In genomic region chr2:163204548-163205261, GRCm38 (mm10) we compare ENCODE assay signal across 8 mouse cellular contexts. TPM values are rescaled to one million over a fixed set of nuclear protein-coding genes. Genes with fewer than 3 reads are reported as not detected.
DNase-seq lines count a peak whose midpoint lies in the region; ATAC-seq and TF ChIP-seq lines count a peak whose summit lies in the region.

No protein-coding gene starts in this region.

- H3K36me3 ChIP-seq in heart, adult 2 months (ENCODE audit: control insufficient read depth, insufficient read depth, low read length), result no peaks in the 10 kb centered on the region
- no peaks in the 10 kb centered on the region for H3K36me3 ChIP-seq in heart, embryonic 16.5 days (ENCODE audit: control insufficient read depth, insufficient read depth)
- H3K36me3 ChIP-seq in liver, embryonic 12.5 days, result no peaks in the 10 kb centered on the region
- H3K36me3 ChIP-seq in neural tube, embryonic 12.5 days, result no peaks in the 10 kb centered on the region

- ATAC-seq in heart, embryonic 16.5 days (replicated peaks; ENCODE audit: extremely low read depth, insufficient read depth, low FRiP score), result peak; percentile 26; the same call in 1 of the 2 replicates
- ATAC-seq in liver, embryonic 12.5 days, result no peak
- peak; percentile 31 for ATAC-seq in neural tube, embryonic 12.5 days (ENCODE audit: low FRiP score, low read depth)

- intact Hi-C loops in heart, adult 2 months (cut with DNase I), result loop anchor here (5.0 to 10.0 kb wide), 4 partner anchors 48 to 260 kb away; partner anchors contain the start of gene L3mbtl1
- intact Hi-C loops in heart, postnatal 25 days (cut with DNase I), result loop anchor here (5.0 kb wide), 1 partner anchor 83 kb away; no protein-coding TSS in a partner anchor

- H3K27ac ChIP-seq in heart, adult 2 months, result no peak overlapping the region
- H3K27ac ChIP-seq in cortical plate, adult 2 months (ENCODE audit: insufficient read depth, low read length), result peak overlapping the region; percentile 70
- H3K27ac ChIP-seq in heart, embryonic 16.5 days (ENCODE audit: low read length), result no peak overlapping the region
- no peak overlapping the region for H3K27ac ChIP-seq in liver, embryonic 12.5 days
- 0 out of 2 replicates have a peak overlapping the region, but pooled peaks have one; percentile 42 for H3K27ac ChIP-seq in neural tube, embryonic 12.5 days

- H3K4me3 ChIP-seq in heart, adult 2 months, result peak overlapping the region; percentile 59
- H3K4me3 ChIP-seq in cortical plate, adult 2 months (ENCODE audit: insufficient read depth, low read length), result peak overlapping the region; percentile 17
- H3K4me3 ChIP-seq in heart, embryonic 16.5 days (ENCODE audit: low read length), result peak overlapping the region; percentile 70
- H3K4me3 ChIP-seq in liver, embryonic 12.5 days, result peak overlapping the region; percentile 55
- peak overlapping the region; percentile 53 for H3K4me3 ChIP-seq in neural tube, embryonic 12.5 days

- no peak for TF ChIP-seq POLR2A in heart, adult 2 months (IDR thresholded peaks at IDR 0.05; ENCODE audit: insufficient read depth, low read depth, low read length)
- no peak for TF ChIP-seq POLR2A in cortical plate, adult 2 months (IDR thresholded peaks at IDR 0.05; ENCODE audit: extremely low read depth, insufficient read depth, low read length)

- no peak for TF ChIP-seq EP300 in heart, adult 2 months (IDR thresholded peaks at IDR 0.05; ENCODE audit: insufficient read depth, low read depth, low read length)

- 2% methylated on average over 45 of the region's 45 CpGs for WGBS in heart, adult 2 months
- 1% methylated on average over 44 of the region's 45 CpGs for WGBS in heart, embryonic 16.5 days
- 2% methylated on average over 43 of the region's 45 CpGs for WGBS in liver, embryonic 12.5 days (ENCODE audit: insufficient replicate concordance)
- WGBS in neural tube, embryonic 12.5 days, result under 1% methylated on average over 41 of the region's 45 CpGs

- peak overlapping the region; percentile 99 for H3K4me2 ChIP-seq in heart, embryonic 16.5 days (ENCODE audit: low read depth, low read length)
- H3K4me2 ChIP-seq in liver, embryonic 12.5 days, result peak overlapping the region; percentile 82
- peak overlapping the region; percentile 88 for H3K4me2 ChIP-seq in neural tube, embryonic 12.5 days (replicated peaks)

- peaks cover 14% of the 10 kb centered on the region for H3K27me3 ChIP-seq in heart, adult 2 months (ENCODE audit: control insufficient read depth, insufficient read depth, low read length)
- peaks cover 33% of the 10 kb centered on the region for H3K27me3 ChIP-seq in heart, embryonic 16.5 days (ENCODE audit: control insufficient read depth, insufficient read depth, low read length)
- H3K27me3 ChIP-seq in liver, embryonic 12.5 days (replicated peaks), result peaks cover 81% of the 10 kb centered on the region
- peaks cover 30% of the 10 kb centered on the region for H3K27me3 ChIP-seq in neural tube, embryonic 12.5 days (replicated peaks)

- H3K4me1 ChIP-seq in heart, adult 2 months (ENCODE audit: control insufficient read depth, insufficient read depth, low read length), result peaks cover 4% of the 10 kb centered on the region
- H3K4me1 ChIP-seq in cortical plate, adult 2 months (ENCODE audit: control insufficient read depth, insufficient read depth, low read length), result no peaks in the 10 kb centered on the region
- H3K4me1 ChIP-seq in heart, embryonic 16.5 days (ENCODE audit: control insufficient read depth, insufficient read depth, low read length), result peaks cover 9% of the 10 kb centered on the region
- peaks cover 26% of the 10 kb centered on the region for H3K4me1 ChIP-seq in liver, embryonic 12.5 days
- H3K4me1 ChIP-seq in neural tube, embryonic 12.5 days, result peaks cover 38% of the 10 kb centered on the region

- H3K9me3 ChIP-seq in heart, embryonic 16.5 days (replicated peaks; ENCODE audit: control insufficient read depth, low read length), result peaks cover 7% of the 10 kb centered on the region
- 0 out of 2 replicates have a peak, but pooled peaks cover 5% of the 10 kb centered on the region for H3K9me3 ChIP-seq in liver, embryonic 12.5 days (replicated peaks)
- peaks cover 7% of the 10 kb centered on the region; the same call in 1 of the 2 replicates for H3K9me3 ChIP-seq in neural tube, embryonic 12.5 days

- H3K9ac ChIP-seq in heart, adult 2 months (ENCODE audit: low read depth, low read length), result peak overlapping the region; percentile 74
- H3K9ac ChIP-seq in heart, embryonic 16.5 days (ENCODE audit: low read length), result peak overlapping the region; percentile 70
- H3K9ac ChIP-seq in liver, embryonic 12.5 days, result no peak overlapping the region
- peak overlapping the region; percentile 69 for H3K9ac ChIP-seq in neural tube, embryonic 12.5 days

- TF ChIP-seq CTCF in heart, adult 2 months (IDR thresholded peaks at IDR 0.05), result no peak
- no peak for TF ChIP-seq CTCF in cortical plate, adult 2 months (IDR thresholded peaks at IDR 0.05; ENCODE audit: extremely low read depth, insufficient read depth, low read length)

- H3K79me2 ChIP-seq in heart, adult 2 months (replicated peaks; ENCODE audit: control insufficient read depth, insufficient read depth, low read length), result no peaks in the 10 kb centered on the region

- DNase-seq in heart, adult 2 months, result peak; percentile 29 to 39
- DNase-seq in heart, postnatal 25 days (ENCODE audit: low spot score), result no peak
- DNase-seq in frontal cortex, adult 2 months (ENCODE audit: extremely low spot score in 1 of 2, low spot score in 1 of 2), result no peak
- no peak for DNase-seq in urinary bladder, adult 2 months (ENCODE audit: low spot score)

RNA-seq across cellular contexts. Expression of gene Tox2, which starts 1.8 kb away (rescaled TPM):
- total RNA-seq in heart, adult 2 months (2021), result 1 to 10 TPM; 1.1 to 1.3 TPM
- polyA plus RNA-seq in heart, adult 2 months (2012; rRNA removed), result 1.7 and 2.3 TPM in 2 replicates
- 1 to 10 TPM; 1.3 to 2.0 TPM for total RNA-seq in heart, postnatal 25 days (2021)
- polyA plus RNA-seq in cortical plate, adult 2 months (2012; rRNA removed), result 26.1 and 28.1 TPM in 2 replicates
- polyA plus RNA-seq in heart, embryonic 16.5 days (2015; fragmentation: Nextera tagmentation; extraction: Ambion mirVana), result 4.8 and 6.1 TPM in 2 replicates
- 0.99 and 1.2 TPM in 2 replicates for polyA plus RNA-seq in liver, embryonic 12.5 days (2016; fragmentation: Nextera tagmentation; extraction: Ambion mirVana)
- polyA plus RNA-seq in neural tube, embryonic 12.5 days (2016; fragmentation: Nextera tagmentation; extraction: Ambion mirVana), result 13.8 and 18.8 TPM in 2 replicates
- polyA plus RNA-seq in frontal cortex, adult 2 months (2012; rRNA removed), result 29.3 and 31.9 TPM in 2 replicates
- 4.5 and 6.1 TPM in 2 replicates for polyA plus RNA-seq in urinary bladder, adult 2 months (2012; rRNA removed)

Comparison
In these comparisons a context has a peak if more than half of its experiments do, and no peak if none do; other contexts are left out.
1. DNase-seq: peak in heart, adult 2 months (2 of 2); none in heart, postnatal 25 days (single experiment), frontal cortex, adult 2 months (0 of 2) and urinary bladder, adult 2 months (single experiment).
2. H3K27ac ChIP-seq: peak in cortical plate, adult 2 months (single experiment) and neural tube, embryonic 12.5 days (single experiment); none in heart, adult 2 months (single experiment), heart, embryonic 16.5 days (single experiment) and liver, embryonic 12.5 days (single experiment).
3. H3K4me3 ChIP-seq: peak in every context shown above with its lines; median percentile 70 in heart, embryonic 16.5 days; 59 in heart, adult 2 months; 55 in liver, embryonic 12.5 days; 53 in neural tube, embryonic 12.5 days; 17 in cortical plate, adult 2 months.
4. Peak in every context shown above with its lines, with median percentiles within 50 percentile points of each other: H3K4me2 ChIP-seq.